Mouse (Mus musculus) large intestine, adult 2 months (tissue): ENCODE results near the gene Kndc1. TPM values are rescaled to one million over a fixed set of nuclear protein-coding genes. Genes with fewer than 3 reads are reported as not detected.

Source experiments
- DNase-seq: peaks from one replicate; pipeline ENCODE4 v3.0.0-alpha.2; 2012; ENCODE audit warnings: low read depth, low spot score
- WGBS: fragments of 180-500 bp; shearing (Covaris S2); methylation state at CpG from one replicate; pipeline ENCODE4 v1.1.7; 2018; 5-methylcytosine and 5-hydroxymethylcytosine counted together
- polyA plus RNA-seq: library from polyadenylated mRNA; depleted of rRNA; stranded (reverse); fragments of >200 nt; gene quantifications from 2 replicates; pipeline ENCODE4 v1.2.3, GENCODE M21; 2012

Gene Kndc1
- polyA plus RNA-seq, 1 experiment: 0.11 TPM

- DNase-seq: no peak
- WGBS: 87% methylated on average over 6 of the region's 6 CpGs
These were observed 6.4 kb downstream of the Kndc1 start for GRCm38 (mm10) chr7:139900896-139901295.

- 5% methylated on average over 1 of the region's 1 CpGs for WGBS
- DNase-seq: no peak
These were observed 7.5 kb downstream of the Kndc1 start for GRCm38 (mm10) chr7:139901981-139902380.

- WGBS: 30% methylated on average over 6 of the region's 6 CpGs
- DNase-seq: no peak
These were observed 10.8 kb downstream of the Kndc1 start for GRCm38 (mm10) chr7:139905261-139905660.

- no peak for DNase-seq
- 3% methylated on average over 6 of the region's 6 CpGs for WGBS
These were observed 11.2 kb downstream of the Kndc1 start for GRCm38 (mm10) chr7:139905661-139906060.

- no peak for DNase-seq
- WGBS: 68% methylated on average over 5 of the region's 5 CpGs
These were observed 13.7 kb downstream of the Kndc1 start for GRCm38 (mm10) chr7:139908176-139908575.

- 50% methylated on average over 6 of the region's 6 CpGs for WGBS
These were observed 15.0 kb downstream of the Kndc1 start for GRCm38 (mm10) chr7:139909469-139909868.

GRCm38 (mm10) chr7:139910204-139910835 lies 15.8 kb downstream of the Kndc1 start:
- 60% methylated on average over 11 of the region's 11 CpGs for WGBS
- no peak for DNase-seq

More at GRCm38 (mm10) chr7:139909469-139909868, 15.0 kb downstream of the Kndc1 start:
- DNase-seq: no peak

GRCm38 (mm10) chr7:139914141-139915047 lies 19.9 kb downstream of the Kndc1 start:
- DNase-seq: no peak
- whole genome bisulfite sequencing: 14% methylated on average over 29 of the region's 29 CpGs

- 9% methylated on average over 14 of the region's 14 CpGs for WGBS
- DNase-seq: no peak
These were observed 21.3 kb downstream of the Kndc1 start for GRCm38 (mm10) chr7:139915646-139916257.

GRCm38 (mm10) chr7:139916345-139916744 lies 21.8 kb downstream of the Kndc1 start:
- WGBS: 0% methylated on average over 1 of the region's 1 CpGs
- no peak for DNase-seq

- DNase-seq: no peak
- WGBS: 70% methylated on average over 4 of the region's 4 CpGs
These were observed 23.8 kb downstream of the Kndc1 start for GRCm38 (mm10) chr7:139918262-139918661.

- no peak for DNase-seq
- WGBS: 19% methylated on average over 11 of the region's 11 CpGs
These were observed 36.2 kb downstream of the Kndc1 start for GRCm38 (mm10) chr7:139930732-139931131.

- WGBS: 83% methylated on average over 10 of the region's 10 CpGs
These were observed 42.2 kb downstream of the Kndc1 start for GRCm38 (mm10) chr7:139936705-139937104.

GRCm38 (mm10) chr7:139937138-139937537 lies 42.6 kb downstream of the Kndc1 start:
- DNase-seq: no peak
- 29% methylated on average over 3 of the region's 3 CpGs for WGBS

More at GRCm38 (mm10) chr7:139936705-139937104, 42.2 kb downstream of the Kndc1 start:
- DNase-seq: no peak

- 66% methylated on average over 5 of the region's 5 CpGs for WGBS
- no peak for DNase-seq
These were observed 43.3 kb downstream of the Kndc1 start for GRCm38 (mm10) chr7:139937810-139938209.

- DNase-seq: no peak
- 62% methylated on average over 16 of the region's 16 CpGs for WGBS
These were observed 46.1 kb downstream of the Kndc1 start for GRCm38 (mm10) chr7:139940476-139941209.

- 1% methylated on average over 59 of the region's 59 CpGs for WGBS
- no peak for DNase-seq
These were observed 49.3 kb downstream of the Kndc1 start, which contains the start of gene Utf1 for GRCm38 (mm10) chr7:139943674-139944281. TSS of gene Utf1 (plus strand) at chr7:139943789.

GRCm38 (mm10) chr7:139944291-139945240 lies 50.1 kb downstream of the Kndc1 start:
- WGBS: 7% methylated on average over 68 of the region's 68 CpGs
- DNase-seq: no peak
